Mouse (Mus musculus) cortical plate, adult 2 months (tissue): ENCODE data around the gene Cops8.

Experiments used
- CTCF ChIP-seq: fragments of 200-500 bp; IDR thresholded peaks from 2 replicates; pipeline ENCODE4 v1.5.1; 2011; ENCODE audit warnings: mild to moderate bottlenecking, control low read depth, low read length; ENCODE audit not compliant: insufficient read depth; ENCODE audit errors: extremely low read depth
- POLR2A ChIP-seq: fragments of 200-500 bp; IDR thresholded peaks from 2 replicates; pipeline ENCODE4 v1.6.1; 2011; ENCODE audit warnings: mild to moderate bottlenecking, low read length, control low read depth; ENCODE audit not compliant: insufficient read depth; ENCODE audit errors: extremely low read depth

- TF ChIP-seq POLR2A (no peak), CTCF (no peak)
These were observed 53.9 kb downstream of the Cops8 start for GRCm38 (mm10) chr1:90656492-90657245.
